Mouse (Mus musculus): ENCODE data around the gene Gm10197.

- no peak for TF ChIP-seq CTCF (IDR thresholded peaks at IDR 0.05)
- no peak for TF ChIP-seq EP300 (IDR thresholded peaks at IDR 0.05)
These were observed 17.7 kb downstream of the Gm10197 start for GRCm38 (mm10) chr19:53353864-53354263.
